Mouse (Mus musculus) left cerebral cortex, adult 9 months (tissue): Measurements from ENCODE around the gene Scrt2.
A peak's percentile ranks its signal among the peaks of the same experiment; 100 is the strongest.
"Not testable (repeated sequence)": the region's sequence is repeated elsewhere in the genome, so short reads cannot be mapped to it uniquely, and the experiment has no call there.

Source experiments
- DNase-seq, 2 experiments: peaks; one replicate each; pipeline ENCODE4 v3.0.0; 2022; ENCODE audit warnings: low spot score in 2 of 2

Scrt2 gene

GRCm38 (mm10) chr2:152080685-152081541 is at the start of gene Scrt2:
Gene Scrt2, plus strand, starts transcription at chr2:152081529.
- DNase-seq: peak in 1 of 2 experiments; percentile 31

- no peak for DNase-seq
These were observed 41.2 kb upstream of the Scrt2 start for GRCm38 (mm10) chr2:152040101-152040500.

- no peak for DNase-seq
These were observed 34.0 kb upstream of the Scrt2 start for GRCm38 (mm10) chr2:152047116-152048002.

GRCm38 (mm10) chr2:152048003-152048980 is 33.0 kb upstream of the Scrt2 start:
- DNase-seq: no peak

GRCm38 (mm10) chr2:152048981-152049441 is 32.3 kb upstream of the Scrt2 start:
- DNase-seq: no peak

- DNase-seq: no peak
These were observed 31.6 kb upstream of the Scrt2 start for GRCm38 (mm10) chr2:152049611-152050270.

- DNase-seq: no peak
These were observed 31.0 kb upstream of the Scrt2 start for GRCm38 (mm10) chr2:152050316-152050715.

GRCm38 (mm10) chr2:152051985-152052384 is 29.3 kb upstream of the Scrt2 start:
- DNase-seq: no peak

GRCm38 (mm10) chr2:152055406-152055805 is 25.9 kb upstream of the Scrt2 start:
- no peak for DNase-seq

- no peak for DNase-seq
These were observed 24.7 kb upstream of the Scrt2 start for GRCm38 (mm10) chr2:152056368-152057251.

GRCm38 (mm10) chr2:152057252-152057563 is 24.1 kb upstream of the Scrt2 start:
- no peak for DNase-seq

- DNase-seq: not testable (repeated sequence)
These were observed 18.5 kb upstream of the Scrt2 start for GRCm38 (mm10) chr2:152062817-152063216.

- DNase-seq: no peak
These were observed 12.5 kb upstream of the Scrt2 start for GRCm38 (mm10) chr2:152068660-152069433.

- no peak for DNase-seq
These were observed 11.9 kb upstream of the Scrt2 start for GRCm38 (mm10) chr2:152069434-152069786.

- no peak for DNase-seq
These were observed 11.4 kb upstream of the Scrt2 start for GRCm38 (mm10) chr2:152069941-152070340.

GRCm38 (mm10) chr2:152074521-152074920 is 6.8 kb upstream of the Scrt2 start:
- DNase-seq: no peak

- DNase-seq: no peak
These were observed 5.9 kb upstream of the Scrt2 start for GRCm38 (mm10) chr2:152075294-152075889.

GRCm38 (mm10) chr2:152077337-152077736 is 4.0 kb upstream of the Scrt2 start:
- no peak for DNase-seq
